Mouse (Mus musculus) stomach, embryonic 14.5 days (tissue): Measurements from ENCODE around the gene Svop. TPM values are rescaled to one million over a fixed set of nuclear protein-coding genes. Genes with fewer than 3 reads are reported as not detected.
A peak's percentile ranks its signal among the peaks of the same experiment; 100 is the strongest.

ENCODE experiments used
- ATAC-seq: fragments of 200-750 bp; cut with Nextera tagmentation; 2 replicates; pipeline ENCODE4 v1.8.0; 2017; ENCODE audit warnings: low read depth, moderate TSS enrichment; ENCODE audit not compliant: insufficient number of reproducible peaks, insufficient read depth, low FRiP score
- H3K27ac ChIP-seq: fragments of 300-500 bp; sonication (generic); 2 replicates; pipeline ENCODE4 v1.5.1; 2014; ENCODE audit warnings: mild to moderate bottlenecking, low read length, moderate library complexity, mixed read lengths
- H3K27me3 ChIP-seq: fragments of 300-500 bp; sonication (generic); 2 replicates; pipeline ENCODE4 v1.6.1; 2014; ENCODE audit warnings: low read length, control low read depth, mixed read lengths; ENCODE audit not compliant: control insufficient read depth, insufficient read depth
- H3K36me3 ChIP-seq: fragments of 300-500 bp; sonication (generic); 2 replicates; pipeline ENCODE4 v1.6.1; 2014; ENCODE audit warnings: mild to moderate bottlenecking, control low read depth, low read length, moderate library complexity, mixed read lengths; ENCODE audit not compliant: control insufficient read depth, insufficient read depth
- H3K4me1 ChIP-seq: fragments of 300-500 bp; sonication (generic); 2 replicates; pipeline ENCODE4 v1.6.1; 2014; ENCODE audit warnings: low read length, control low read depth, mixed read lengths; ENCODE audit not compliant: control insufficient read depth, insufficient read depth
- H3K4me2 ChIP-seq: fragments of 300-500 bp; sonication (generic); replicated peaks from 2 replicates; pipeline ENCODE4 v1.6.1; 2014; ENCODE audit warnings: low read depth, low read length, control low read depth
- H3K4me3 ChIP-seq: fragments of 300-500 bp; sonication (generic); 2 replicates; pipeline ENCODE4 v1.5.1; 2014; ENCODE audit warnings: low read depth, low read length, control low read depth
- H3K9ac ChIP-seq: fragments of 300-500 bp; sonication (generic); replicated peaks from 2 replicates; pipeline ENCODE4 v1.6.1; 2014; ENCODE audit warnings: low read depth, mild to moderate bottlenecking, control low read depth, low read length, moderate library complexity, mixed read lengths
- H3K9me3 ChIP-seq: fragments of 300-500 bp; sonication (generic); 2 replicates; pipeline ENCODE4 v1.6.1; 2016; ENCODE audit warnings: low read depth, low read length, control low read depth; ENCODE audit not compliant: control insufficient read depth
- WGBS: fragments of 180-500 bp; shearing (Covaris S2); extraction: QIAGEN DNeasy Blood & Tissue Kit; methylation state at CpG from one replicate; pipeline ENCODE4 v1.1.7; 2014; 5-methylcytosine and 5-hydroxymethylcytosine counted together
- polyA plus RNA-seq: library from polyadenylated mRNA; unstranded; fragments of >200 nt; fragmentation: Nextera tagmentation; extraction: Ambion mirVana; gene quantifications from 2 replicates; pipeline ENCODE4 v1.2.1, GENCODE M21; 2014

Svop gene
- 2.9 and 3.0 TPM in 2 replicates for polyA plus RNA-seq

DNA sequence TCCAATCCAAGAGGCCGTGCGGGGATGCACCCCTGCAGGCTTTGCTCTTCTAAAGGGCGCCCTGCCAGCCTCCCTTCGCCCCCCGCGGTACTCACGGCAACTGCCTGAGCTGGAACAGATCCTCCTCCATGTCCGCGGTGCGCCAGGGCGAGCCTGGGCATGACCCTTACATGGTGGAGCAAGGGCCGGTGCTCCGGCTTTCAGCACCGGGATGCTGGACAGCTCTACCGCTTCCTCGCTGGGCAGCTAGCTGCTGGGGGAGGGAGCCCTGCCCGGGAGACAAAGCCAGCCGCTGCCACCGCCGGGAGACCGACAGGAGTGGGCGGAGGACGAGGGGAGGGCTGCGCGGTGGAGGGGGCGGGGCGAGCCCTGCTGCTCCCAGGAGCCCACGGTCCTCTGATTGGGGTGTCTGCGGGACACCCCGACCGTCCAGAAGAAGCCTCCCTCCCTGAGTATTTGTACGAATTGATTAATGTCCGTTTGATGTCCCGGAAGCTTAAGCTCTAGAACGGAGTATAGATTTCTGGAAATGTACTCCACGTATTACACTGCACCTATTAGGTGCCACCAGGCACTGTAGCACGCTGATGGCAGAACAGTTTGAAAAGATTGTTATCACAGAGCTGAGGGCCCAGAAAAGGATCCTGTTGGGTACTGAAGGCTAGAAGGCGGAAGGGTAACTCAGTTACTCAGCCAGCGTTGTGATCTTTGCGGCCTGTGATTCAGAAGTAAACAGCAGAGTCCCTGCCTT is at the start of gene Svop:
Svop (minus strand) TSS at position 514 of the 751 bp plus-strand sequence.
- no peaks in the 10 kb centered on the region for H3K27me3 ChIP-seq
- WGBS = 2% methylated on average over 40 of the region's 40 CpGs
- H3K4me1 ChIP-seq = 0 out of 2 replicates have a peak, but pooled peaks cover 4% of the 10 kb centered on the region
- H3K36me3 ChIP-seq = no peaks in the 10 kb centered on the region
- H3K4me2 ChIP-seq = peak within 1 kb of the TSS; percentile 37
- no peaks in the 10 kb centered on the region for H3K9me3 ChIP-seq
- no peak within 1 kb of the TSS for H3K9ac ChIP-seq
- H3K4me3 ChIP-seq = peak within 1 kb of the TSS; percentile 3; the same call in 1 of the 2 replicates
- H3K27ac ChIP-seq = no peak within 1 kb of the TSS
- no peak for ATAC-seq

DNA sequence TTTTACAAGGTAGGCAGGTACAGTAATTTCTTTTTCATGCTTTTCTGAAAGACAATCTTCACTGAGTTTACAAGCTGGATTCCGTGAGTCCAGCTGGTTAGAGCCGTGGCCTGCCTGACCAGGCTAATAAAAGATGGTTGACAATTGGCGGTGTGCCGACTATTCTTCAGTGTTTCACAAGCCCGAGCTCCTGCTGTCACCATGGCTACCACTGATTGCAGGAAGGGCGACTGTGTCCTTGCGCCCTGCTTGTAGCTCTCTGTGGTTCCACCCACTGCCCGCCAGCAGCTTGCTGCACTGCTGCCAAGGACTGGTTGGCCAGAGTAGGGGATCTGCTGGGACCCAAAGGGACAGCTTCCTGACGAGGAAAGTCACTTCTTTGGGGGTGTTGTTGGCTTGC is 47.8 kb upstream of the Svop start:
- H3K27me3 ChIP-seq = no peaks in the 10 kb centered on the region
- peaks cover 20% of the 10 kb centered on the region; the same call in 1 of the 2 replicates for H3K4me1 ChIP-seq
- H3K4me2 ChIP-seq = no peak overlapping the region
- peaks cover 6% of the 10 kb centered on the region; the same call in 1 of the 2 replicates for H3K36me3 ChIP-seq
- no peak overlapping the region for H3K9ac ChIP-seq
- ATAC-seq = peak; percentile 31; the same call in 1 of the 2 replicates
- 55% methylated on average over 9 of the region's 9 CpGs for WGBS
- peak overlapping the region; percentile 75; the same call in 1 of the 2 replicates for H3K27ac ChIP-seq
- no peaks in the 10 kb centered on the region for H3K9me3 ChIP-seq
- H3K4me3 ChIP-seq = no peak overlapping the region

DNA sequence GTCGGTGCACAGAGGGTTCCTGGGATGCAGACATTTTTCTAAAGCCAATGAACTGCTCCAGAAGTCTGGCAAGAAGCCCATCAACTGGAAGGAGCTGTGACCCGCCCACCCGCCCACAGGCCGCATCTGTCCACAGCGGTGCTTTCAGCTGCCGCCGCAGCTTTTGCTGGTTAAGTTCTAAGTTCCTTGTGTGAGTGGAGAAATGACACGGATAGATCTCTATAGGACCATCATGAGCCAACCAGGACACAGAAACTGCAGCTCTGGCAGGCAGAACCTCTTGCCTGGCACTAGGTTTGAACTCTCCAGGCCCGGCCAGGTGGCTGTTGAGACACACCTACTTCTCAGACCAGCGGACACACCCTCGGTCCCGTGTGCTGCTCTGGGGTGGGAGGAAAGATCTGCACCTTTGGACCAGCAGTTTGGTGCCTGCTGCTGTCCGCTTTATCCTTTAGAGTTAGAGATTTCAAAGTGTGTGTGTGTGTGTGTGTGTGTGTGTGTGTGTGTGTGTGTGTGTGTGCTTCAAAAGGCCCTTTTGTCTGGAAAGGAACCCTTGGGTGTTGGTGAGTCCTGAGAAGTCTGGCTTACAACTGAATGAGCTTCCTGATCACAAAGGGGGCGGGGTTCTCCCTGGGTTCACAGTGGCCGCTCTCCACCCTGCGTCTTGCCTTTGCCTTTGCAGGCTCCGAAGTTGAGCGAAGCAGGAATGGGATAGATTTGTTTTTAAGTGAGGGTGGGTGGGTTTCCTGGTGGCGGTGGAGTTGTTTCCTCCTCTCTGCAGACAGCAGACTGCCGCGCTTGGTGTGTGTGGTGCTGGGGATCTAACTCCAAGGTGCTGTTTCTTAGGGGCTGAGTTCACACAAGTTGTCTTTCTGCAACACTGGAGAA is 47.2 kb upstream of the Svop start:
- WGBS = 69% methylated on average over 21 of the region's 21 CpGs
- Histone ChIP-seq H3K36me3 (peaks cover 6% of the 10 kb centered on the region; the same call in 1 of the 2 replicates), H3K9ac (no peak overlapping the region), H3K4me3 (no peak overlapping the region), H3K27me3 (no peaks in the 10 kb centered on the region), H3K9me3 (no peaks in the 10 kb centered on the region), H3K4me1 (peaks cover 26% of the 10 kb centered on the region; the same call in 1 of the 2 replicates), H3K27ac (peak overlapping the region; percentile 75; the same call in 1 of the 2 replicates), H3K4me2 (no peak overlapping the region)
- ATAC-seq = 0 out of 2 replicates have a peak, but pooled peaks have one; percentile 38

DNA sequence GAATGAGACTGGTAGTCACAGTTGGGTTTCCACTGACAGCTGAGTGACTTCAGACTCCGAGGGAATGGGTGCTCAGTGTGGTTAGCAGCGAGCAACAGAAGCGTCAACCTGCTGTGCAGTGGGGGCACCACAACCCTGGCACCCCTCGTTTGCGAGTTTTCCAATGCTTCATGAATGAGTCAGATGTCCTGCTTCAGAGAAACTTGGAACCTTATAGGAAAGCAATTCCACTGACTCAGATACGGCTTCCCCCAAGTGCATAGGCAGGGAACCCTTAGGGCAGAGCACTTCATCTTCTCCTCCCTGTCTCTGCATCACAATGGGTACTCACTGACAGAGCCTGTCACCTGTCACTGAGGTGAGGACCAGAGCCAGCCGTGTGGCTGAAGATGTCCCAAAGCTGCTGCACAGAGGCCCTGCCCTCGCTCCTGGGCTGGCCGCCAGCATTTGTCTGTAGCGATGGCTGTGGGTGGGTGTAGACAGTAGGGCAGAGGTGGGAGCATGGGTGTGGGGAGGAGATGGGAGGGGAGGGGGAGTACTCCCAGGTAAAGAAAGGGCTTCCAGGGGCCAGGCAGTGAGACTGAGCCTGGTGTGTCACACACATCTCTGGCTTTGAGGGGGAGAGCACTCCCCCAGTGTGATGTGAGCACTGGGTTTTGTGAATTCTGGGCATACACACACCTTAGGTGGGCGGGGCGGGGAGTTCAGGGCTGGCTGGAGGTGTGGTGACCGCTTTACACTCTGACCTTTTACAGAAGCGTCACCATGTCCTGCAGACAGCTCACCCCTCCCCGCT is 46.3 kb upstream of the Svop start:
- ATAC-seq = peak; percentile 20; the same call in 1 of the 2 replicates
- WGBS = 77% methylated on average over 15 of the region's 15 CpGs
- H3K4me2 ChIP-seq = no peak overlapping the region

DNA sequence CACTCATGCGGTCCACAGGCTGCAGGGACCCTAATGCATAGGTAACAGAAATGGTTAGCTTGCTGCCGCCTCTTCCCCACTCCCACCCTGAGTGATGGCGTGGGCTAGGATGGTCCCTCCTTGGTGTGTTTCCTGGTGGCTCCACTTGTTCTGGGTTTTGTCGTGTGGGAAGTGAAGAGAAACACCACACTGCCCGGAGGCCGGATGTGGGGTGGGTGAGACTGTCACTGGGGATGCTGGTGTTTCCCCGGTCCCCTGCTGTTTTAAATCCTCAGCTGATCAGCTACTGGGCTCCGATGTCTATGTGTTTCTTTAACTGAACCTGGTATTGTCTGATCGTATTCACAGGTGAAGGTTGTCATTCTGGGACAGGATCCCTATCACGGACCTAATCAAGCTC is 44.1 kb upstream of the Svop start:
- H3K4me3 ChIP-seq = no peak overlapping the region
- no peaks in the 10 kb centered on the region for H3K9me3 ChIP-seq
- H3K9ac ChIP-seq = no peak overlapping the region
- no peak overlapping the region for H3K27ac ChIP-seq
- no peak for ATAC-seq
- 85% methylated on average over 10 of the region's 10 CpGs for WGBS
- H3K27me3 ChIP-seq = no peaks in the 10 kb centered on the region
- peaks cover 37% of the 10 kb centered on the region for H3K4me1 ChIP-seq
- peaks cover 6% of the 10 kb centered on the region; the same call in 1 of the 2 replicates for H3K36me3 ChIP-seq
- no peak overlapping the region for H3K4me2 ChIP-seq

More for the DNA sequence above, 46.3 kb upstream of the Svop start:
- Histone ChIP-seq H3K4me3 (no peak overlapping the region), H3K27ac (peak overlapping the region; percentile 27; the same call in 1 of the 2 replicates), H3K27me3 (no peaks in the 10 kb centered on the region), H3K9ac (no peak overlapping the region), H3K9me3 (no peaks in the 10 kb centered on the region), H3K36me3 (peaks cover 6% of the 10 kb centered on the region; the same call in 1 of the 2 replicates), H3K4me1 (peaks cover 26% of the 10 kb centered on the region; the same call in 1 of the 2 replicates)

DNA sequence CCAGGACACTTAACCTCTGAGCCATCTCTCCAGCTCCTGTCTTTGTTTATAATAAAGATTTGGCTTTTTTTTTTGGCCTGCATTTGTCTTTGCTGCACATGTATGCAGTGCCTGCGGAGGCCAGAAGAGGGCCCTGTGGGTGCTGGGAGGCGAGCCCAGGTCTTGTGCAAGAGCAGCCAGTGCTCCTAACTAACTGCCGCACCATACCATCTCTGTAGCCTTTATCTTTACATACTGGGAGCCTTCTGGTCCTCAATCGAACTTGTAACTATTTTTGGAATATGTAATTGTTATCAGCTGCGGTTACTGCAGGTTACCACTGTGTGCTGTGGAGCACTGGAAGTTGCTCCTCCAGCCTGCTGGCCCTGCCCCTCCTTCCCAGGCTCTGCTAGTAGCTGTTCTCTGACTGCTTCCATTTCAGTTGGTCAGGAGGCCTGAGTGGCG is 42.7 kb upstream of the Svop start:
- H3K27ac ChIP-seq = no peak overlapping the region
- 62% methylated on average over 6 of the region's 6 CpGs for WGBS
- ATAC-seq = no peak

DNA sequence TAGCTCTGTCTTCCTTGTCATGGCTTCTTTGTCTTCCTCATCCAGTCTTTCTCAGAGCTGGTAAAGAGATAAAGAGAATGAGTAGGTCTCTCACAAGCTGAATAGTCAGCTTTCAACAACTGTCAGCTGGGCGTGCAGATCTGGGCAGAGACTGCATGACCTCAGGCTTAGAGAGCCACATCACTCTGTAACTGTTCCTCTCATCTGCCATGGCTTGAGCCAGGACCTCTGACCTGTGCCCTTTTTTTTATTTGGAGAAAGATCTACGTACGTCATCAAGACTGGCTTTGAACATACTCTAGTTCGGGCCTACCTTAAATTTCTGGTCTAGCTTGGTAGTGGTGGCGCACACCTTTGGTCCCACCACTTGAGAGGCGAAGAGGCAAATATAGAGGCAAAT is 41.5 kb upstream of the Svop start:
- Histone ChIP-seq H3K4me2 (no peak overlapping the region), H3K4me3 (no peak overlapping the region), H3K9ac (no peak overlapping the region), H3K36me3 (peaks cover 6% of the 10 kb centered on the region; the same call in 1 of the 2 replicates), H3K9me3 (no peaks in the 10 kb centered on the region), H3K27me3 (no peaks in the 10 kb centered on the region), H3K4me1 (peaks cover 25% of the 10 kb centered on the region), H3K27ac (no peak overlapping the region)
- ATAC-seq = no peak
- WGBS = 84% methylated on average over 6 of the region's 6 CpGs

More for the DNA sequence above, 42.7 kb upstream of the Svop start:
- H3K27me3 ChIP-seq = no peaks in the 10 kb centered on the region
- no peak overlapping the region for H3K4me3 ChIP-seq
- peaks cover 6% of the 10 kb centered on the region; the same call in 1 of the 2 replicates for H3K36me3 ChIP-seq
- H3K9me3 ChIP-seq = no peaks in the 10 kb centered on the region
- no peak overlapping the region for H3K9ac ChIP-seq
- H3K4me2 ChIP-seq = no peak overlapping the region
- H3K4me1 ChIP-seq = peaks cover 36% of the 10 kb centered on the region
